Mouse (Mus musculus) cortical plate, adult 2 months (tissue): ENCODE data around the gene Dnajb1.

Experiments
- CTCF ChIP-seq: fragments of 200-500 bp; IDR thresholded peaks from 2 replicates; pipeline ENCODE4 v1.5.1; 2011; ENCODE audit warnings: mild to moderate bottlenecking, control low read depth, low read length; ENCODE audit not compliant: insufficient read depth; ENCODE audit errors: extremely low read depth
- POLR2A ChIP-seq: fragments of 200-500 bp; IDR thresholded peaks from 2 replicates; pipeline ENCODE4 v1.6.1; 2011; ENCODE audit warnings: mild to moderate bottlenecking, low read length, control low read depth; ENCODE audit not compliant: insufficient read depth; ENCODE audit errors: extremely low read depth

GRCm38 (mm10) chr8:83617111-83617510, 9.1 kb downstream of the Dnajb1 start:
- no peak for TF ChIP-seq CTCF
- no peak for TF ChIP-seq POLR2A
